8 mouse cellular contexts compared by ENCODE assay signal in the genomic region with DNA sequence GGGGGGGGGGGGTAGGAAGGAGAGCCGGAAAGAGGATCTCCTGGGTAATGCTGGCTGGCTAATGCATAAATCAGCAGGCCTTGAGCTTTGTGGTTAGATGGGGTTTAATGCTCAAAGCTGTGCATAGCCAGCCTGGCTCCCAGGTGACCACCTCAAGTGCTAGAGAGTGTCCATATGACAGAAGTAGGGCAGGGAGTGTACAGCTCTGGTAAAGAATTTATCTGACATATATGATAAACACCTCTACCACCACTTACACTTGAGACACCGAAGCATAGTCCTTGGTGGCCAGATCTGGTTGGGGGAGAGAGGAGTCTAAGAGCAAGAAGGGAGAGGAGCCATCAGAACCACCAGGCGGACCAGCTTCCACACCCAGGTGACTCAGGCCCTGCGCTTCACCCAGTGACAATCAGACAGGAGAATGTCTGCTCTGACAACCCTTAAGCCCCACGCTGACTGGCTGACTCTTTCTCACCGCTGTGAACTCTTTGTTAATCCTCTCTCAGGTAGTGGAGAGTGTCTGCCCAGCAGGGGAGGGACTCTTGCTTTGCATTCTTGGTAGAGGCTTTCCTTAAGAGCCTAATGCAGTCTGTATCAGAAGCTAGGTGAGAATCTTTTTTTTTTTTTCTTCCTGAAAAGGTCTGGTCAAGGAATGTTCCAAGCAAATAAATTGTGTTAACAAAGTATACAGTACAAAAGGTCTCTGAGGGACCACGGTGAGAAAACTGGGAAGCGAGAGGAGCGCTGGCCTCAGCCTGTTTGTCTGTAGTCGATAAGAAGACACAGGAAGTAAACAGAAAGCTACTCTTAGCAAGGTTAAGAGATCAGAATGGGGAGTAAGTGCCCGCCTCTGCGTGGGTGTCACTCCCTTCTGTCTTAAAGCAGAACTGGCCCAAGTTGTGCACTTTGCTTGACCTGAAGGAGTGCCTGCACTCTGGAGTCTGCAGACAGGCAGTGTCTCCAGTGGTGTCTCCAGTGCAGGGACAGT.
DNase-seq lines count a peak whose midpoint lies in the region; ATAC-seq and TF ChIP-seq lines count a peak whose summit lies in the region.

No protein-coding gene starts in this region.

- TF ChIP-seq CTCF in layer of hippocampus, adult 2 months (conservative IDR thresholded peaks at IDR 0.05): no peak
- TF ChIP-seq CTCF in liver, embryonic 14.5 days (IDR thresholded peaks at IDR 0.05; ENCODE audit: low read depth): peak; percentile 55

- H3K9me3 ChIP-seq in embryonic facial prominence, embryonic 12.5 days: no peaks in the 10 kb centered on the region
- no peaks in the 10 kb centered on the region for H3K9me3 ChIP-seq in hindbrain, embryonic 15.5 days
- no peaks in the 10 kb centered on the region for H3K9me3 ChIP-seq in liver, embryonic 14.5 days (ENCODE audit: control insufficient read depth, low read length)

- H3K9ac ChIP-seq in embryonic facial prominence, embryonic 12.5 days: no peak overlapping the region
- H3K9ac ChIP-seq in hindbrain, embryonic 15.5 days: no peak overlapping the region
- peak overlapping the region; percentile 73 for H3K9ac ChIP-seq in liver, embryonic 14.5 days (replicated peaks)

- H3K4me2 ChIP-seq in embryonic facial prominence, embryonic 12.5 days (replicated peaks): no peak overlapping the region
- H3K4me2 ChIP-seq in hindbrain, embryonic 15.5 days: no peak overlapping the region
- peak overlapping the region; percentile 62 for H3K4me2 ChIP-seq in liver, embryonic 14.5 days (ENCODE audit: low read depth)
- H3K4me2 ChIP-seq in myocyte (ENCODE audit: low read depth): peak overlapping the region; percentile 56

- H3K27ac ChIP-seq in layer of hippocampus, adult 2 months: no peak overlapping the region
- H3K27ac ChIP-seq in embryonic facial prominence, embryonic 12.5 days: no peak overlapping the region
- H3K27ac ChIP-seq in hindbrain, embryonic 15.5 days (replicated peaks): no peak overlapping the region
- peak overlapping the region; percentile 89 for H3K27ac ChIP-seq in liver, embryonic 14.5 days

- H3K27me3 ChIP-seq in embryonic facial prominence, embryonic 12.5 days: no peaks in the 10 kb centered on the region
- H3K27me3 ChIP-seq in hindbrain, embryonic 15.5 days: no peaks in the 10 kb centered on the region
- no peaks in the 10 kb centered on the region for H3K27me3 ChIP-seq in liver, embryonic 14.5 days (ENCODE audit: control insufficient read depth, insufficient read depth, low read length)
- H3K27me3 ChIP-seq in myocyte (ENCODE audit: control insufficient read depth, insufficient read depth, insufficient read length): no peaks in the 10 kb centered on the region

- peaks cover 14% of the 10 kb centered on the region for H3K4me1 ChIP-seq in embryonic facial prominence, embryonic 12.5 days
- H3K4me1 ChIP-seq in hindbrain, embryonic 15.5 days (replicated peaks): peaks cover 15% of the 10 kb centered on the region
- H3K4me1 ChIP-seq in liver, embryonic 14.5 days (replicated peaks; ENCODE audit: control insufficient read depth in 2 of 2, insufficient read depth in 2 of 2, low read length in 1 of 2): peaks cover 53 to 59% of the 10 kb centered on the region in 2 experiments

- DNase-seq in layer of hippocampus, adult 9-11 months: peak; percentile 69
- DNase-seq in layer of hippocampus, adult 2 months (ENCODE audit: low spot score in 2 of 2): no peak
- peak; percentile 44 to 50 (median 47) for DNase-seq in liver, embryonic 14.5 days (ENCODE audit: low read depth in 3 of 3, low spot score in 3 of 3)
- no peak for DNase-seq in left cerebral cortex, postnatal 4 days
- no peak for DNase-seq in cerebellum, adult 9-11 months

- peak; percentile 84 for ATAC-seq in embryonic facial prominence, embryonic 12.5 days (ENCODE audit: insufficient number of reproducible peaks, insufficient read depth, low FRiP score, low TSS enrichment)
- peak; percentile 32; the same call in 1 of the 2 replicates for ATAC-seq in hindbrain, embryonic 15.5 days (ENCODE audit: low FRiP score, low read depth)
- peak; percentile 55 for ATAC-seq in liver, embryonic 14.5 days (ENCODE audit: insufficient read depth)

- intact Hi-C loops in left cerebral cortex, postnatal 4 days (cut with DNase I): no loop called here

- 0 out of 2 replicates have a peak, but pooled peaks have one; percentile 29 for TF ChIP-seq EP300 in liver, embryonic 14.5 days (IDR thresholded peaks at IDR 0.05; ENCODE audit: low read depth)

- WGBS in embryonic facial prominence, embryonic 12.5 days: 39% methylated on average over 12 of the region's 12 CpGs
- WGBS in hindbrain, embryonic 15.5 days: 42% methylated on average over 12 of the region's 12 CpGs
- 19% methylated on average over 12 of the region's 12 CpGs for WGBS in liver, embryonic 14.5 days (ENCODE audit: insufficient replicate concordance)

- no peaks in the 10 kb centered on the region for H3K79me2 ChIP-seq in myocyte (ENCODE audit: control insufficient read depth, insufficient read depth)

- no peak overlapping the region for H3K4me3 ChIP-seq in layer of hippocampus, adult 2 months
- H3K4me3 ChIP-seq in embryonic facial prominence, embryonic 12.5 days: no peak overlapping the region
- H3K4me3 ChIP-seq in hindbrain, embryonic 15.5 days: no peak overlapping the region
- peak overlapping the region in 1 of 2 experiments; percentile 16; a peak in 1 of 4 replicates for H3K4me3 ChIP-seq in liver, embryonic 14.5 days (ENCODE audit: insufficient read depth in 1 of 2, low read depth in 2 of 2, low read length in 2 of 2)
- no peak overlapping the region for H3K4me3 ChIP-seq in myocyte

- no peaks in the 10 kb centered on the region for H3K36me3 ChIP-seq in embryonic facial prominence, embryonic 12.5 days
- H3K36me3 ChIP-seq in hindbrain, embryonic 15.5 days: no peaks in the 10 kb centered on the region
- no peaks in the 10 kb centered on the region for H3K36me3 ChIP-seq in liver, embryonic 14.5 days (replicated peaks; ENCODE audit: control insufficient read depth, insufficient read depth, low read depth)
- H3K36me3 ChIP-seq in myocyte (ENCODE audit: control insufficient read depth, insufficient read depth): no peaks in the 10 kb centered on the region

- no peak overlapping the region for H3ac ChIP-seq in myocyte (ENCODE audit: control insufficient read depth, insufficient read length)

- no peak for TF ChIP-seq POLR2A in myocyte (IDR thresholded peaks at IDR 0.05; ENCODE audit: insufficient read length, low read depth)

TF ChIP-seq in myocyte, 11 proteins besides CTCF, POLR2A, EP300 and RAD21:
- no peak for TF ChIP-seq MYOD1 (IDR thresholded peaks at IDR 0.05; ENCODE audit: control insufficient read depth in 1 of 3, insufficient read length in 2 of 3, low read depth in 2 of 3)
- TF ChIP-seq POLR2AphosphoS2 (IDR thresholded peaks at IDR 0.05; ENCODE audit: insufficient read length, low read depth): no peak
- TF ChIP-seq TCF3 (IDR thresholded peaks at IDR 0.05; ENCODE audit: insufficient read length, low read depth): no peak
- TF ChIP-seq MYOG (IDR thresholded peaks at IDR 0.05; ENCODE audit: control insufficient read depth in 1 of 3, insufficient read depth in 1 of 3, insufficient read length in 2 of 3, low read depth in 2 of 3): no peak
- no peak for TF ChIP-seq TCF12 (IDR thresholded peaks at IDR 0.05; ENCODE audit: insufficient read depth, poor library complexity, severe bottlenecking)
- no peak for TF ChIP-seq REST (IDR thresholded peaks at IDR 0.05; ENCODE audit: insufficient read depth, insufficient read length)

Comparison
In these comparisons a context has a peak if more than half of its experiments do, and no peak if none do; other contexts are left out.
1. DNase-seq: peak in layer of hippocampus, adult 9-11 months (single experiment) and liver, embryonic 14.5 days (3 of 3); none in layer of hippocampus, adult 2 months (0 of 2), left cerebral cortex, postnatal 4 days (single experiment) and cerebellum, adult 9-11 months (single experiment).
2. ATAC-seq: peak in every context shown above with its lines; median percentile 84 in embryonic facial prominence, embryonic 12.5 days; 55 in liver, embryonic 14.5 days; 32 in hindbrain, embryonic 15.5 days.
3. H3K4me2 ChIP-seq: peak in liver, embryonic 14.5 days (single experiment) and myocyte (single experiment); none in embryonic facial prominence, embryonic 12.5 days (single experiment) and hindbrain, embryonic 15.5 days (single experiment).